Mouse (Mus musculus): ENCODE measurements around the gene Sppl2c.

The Sppl2c gene

GRCm38 (mm10) chr11:104186135-104186836, at the start of gene Sppl2c:
TSS of gene Sppl2c (plus strand) at chr11:104186327.
- DNase-seq, result peak; percentile 24

- peak; percentile 72 for DNase-seq
Measured at GRCm38 (mm10) chr11:104138976-104139375, 47.2 kb upstream of the Sppl2c start.

- no peak for DNase-seq
Measured at GRCm38 (mm10) chr11:104144930-104145329, 41.2 kb upstream of the Sppl2c start.

DNA sequence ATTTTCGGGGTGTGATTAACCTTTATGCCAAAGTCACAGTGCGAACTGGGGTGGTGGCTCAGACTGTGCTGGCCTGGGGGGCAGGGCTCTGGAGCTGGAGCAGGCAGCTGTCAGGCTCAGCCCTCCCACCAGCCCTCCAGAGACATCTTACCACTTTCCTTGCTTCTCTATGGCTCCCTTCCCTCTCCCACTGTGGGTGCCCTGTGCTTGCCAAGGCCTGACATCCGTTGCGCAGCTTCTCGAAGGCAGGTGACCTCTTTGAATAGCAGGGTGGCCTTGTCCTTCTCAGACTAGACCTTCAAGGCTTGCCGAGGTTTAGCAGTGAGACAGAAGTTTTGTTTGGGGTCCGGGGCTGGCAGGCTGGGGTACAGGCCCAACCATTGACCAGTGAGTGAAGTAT, 37.3 kb upstream of the Sppl2c start:
- DNase-seq, result peak; percentile 85

DNA sequence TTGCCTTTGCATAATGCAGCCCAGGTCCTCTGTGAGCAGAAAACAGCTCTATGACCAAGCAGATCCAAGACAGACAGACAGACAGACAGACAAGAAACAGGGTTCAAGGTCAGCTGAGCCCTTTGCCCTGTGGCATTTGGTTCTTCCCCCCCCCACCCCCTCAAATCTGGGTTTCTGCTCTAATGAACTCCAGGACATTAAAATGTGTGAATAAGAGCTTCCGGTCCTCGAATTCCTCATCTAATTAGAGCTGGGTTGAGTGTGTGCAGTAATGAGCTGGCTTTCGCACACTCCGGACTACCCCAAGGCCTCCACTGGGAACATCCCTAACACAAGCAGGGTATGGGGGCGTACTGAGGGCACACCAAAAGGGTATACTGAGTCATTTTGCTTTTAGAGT, 35.2 kb upstream of the Sppl2c start:
- no peak for DNase-seq

GRCm38 (mm10) chr11:104154332-104154731, 31.8 kb upstream of the Sppl2c start:
- DNase-seq, result peak; percentile 67

DNA sequence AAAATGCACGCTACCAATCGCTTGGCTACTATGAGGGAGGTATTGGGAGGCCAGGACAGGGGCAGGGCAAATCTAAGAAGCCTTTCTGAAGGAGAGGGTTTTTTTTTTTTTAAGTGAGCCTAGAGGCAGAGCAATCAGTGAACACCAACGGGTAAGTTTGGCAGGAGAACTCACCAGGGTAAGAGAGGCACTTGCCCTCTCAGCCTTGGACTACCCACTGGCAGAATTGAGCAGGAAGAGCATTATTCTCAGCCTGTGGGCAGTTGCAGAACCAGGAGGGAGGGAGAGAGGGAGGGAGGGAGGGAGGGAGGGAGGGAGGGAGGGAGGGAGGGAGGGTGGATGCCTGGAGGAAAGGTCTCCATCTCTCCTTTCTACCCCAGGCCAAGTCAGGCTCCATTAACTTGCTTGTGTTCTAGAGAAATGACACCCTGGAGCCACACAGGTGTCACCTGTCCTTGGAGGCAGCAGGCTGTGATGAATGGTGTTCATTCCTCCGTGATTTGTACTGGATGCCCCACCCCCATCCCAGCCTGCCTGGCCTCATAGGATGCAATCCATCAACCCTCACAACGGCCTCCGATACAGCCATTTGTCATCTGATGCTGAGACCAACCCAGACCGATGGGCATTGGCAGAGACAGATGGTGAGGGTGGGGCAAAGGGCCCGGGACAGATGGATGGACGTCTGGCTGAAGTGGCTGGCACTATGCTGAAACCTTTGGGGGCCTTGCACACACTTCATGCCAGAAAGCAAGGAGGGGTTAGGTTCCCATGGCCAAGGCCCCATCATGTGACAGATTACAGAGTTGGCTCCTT, 31.1 kb upstream of the Sppl2c start:
- peak; percentile 99 for DNase-seq

DNA sequence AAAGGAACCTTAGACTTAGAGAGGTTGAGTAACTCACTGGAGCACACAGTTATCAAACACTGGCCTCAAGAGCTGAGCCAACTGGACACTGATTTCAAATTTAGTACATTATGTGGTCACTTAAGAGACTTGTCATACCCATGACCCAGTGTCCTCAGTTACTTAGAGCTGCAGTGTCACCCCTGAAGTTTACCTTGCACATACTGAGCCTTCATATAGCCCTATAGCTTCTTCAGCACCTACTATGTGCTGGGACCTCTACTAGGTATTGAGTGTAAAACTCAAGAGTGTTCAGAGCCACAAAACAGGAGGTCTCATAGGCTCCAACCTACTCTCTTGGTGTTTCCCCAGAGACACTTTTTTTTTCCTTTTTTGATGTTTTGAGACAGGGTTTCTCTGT, 30.2 kb upstream of the Sppl2c start:
- no peak for DNase-seq

GRCm38 (mm10) chr11:104156391-104156790, 29.7 kb upstream of the Sppl2c start:
- peak; percentile 72 for DNase-seq

GRCm38 (mm10) chr11:104157603-104158259, 28.4 kb upstream of the Sppl2c start:
- peak; percentile 93 for DNase-seq

- peak; percentile 61 for DNase-seq
Measured at GRCm38 (mm10) chr11:104158260-104158907, 27.7 kb upstream of the Sppl2c start.

- DNase-seq, result peak; percentile 67
Measured at GRCm38 (mm10) chr11:104159769-104160272, 26.3 kb upstream of the Sppl2c start.

DNA sequence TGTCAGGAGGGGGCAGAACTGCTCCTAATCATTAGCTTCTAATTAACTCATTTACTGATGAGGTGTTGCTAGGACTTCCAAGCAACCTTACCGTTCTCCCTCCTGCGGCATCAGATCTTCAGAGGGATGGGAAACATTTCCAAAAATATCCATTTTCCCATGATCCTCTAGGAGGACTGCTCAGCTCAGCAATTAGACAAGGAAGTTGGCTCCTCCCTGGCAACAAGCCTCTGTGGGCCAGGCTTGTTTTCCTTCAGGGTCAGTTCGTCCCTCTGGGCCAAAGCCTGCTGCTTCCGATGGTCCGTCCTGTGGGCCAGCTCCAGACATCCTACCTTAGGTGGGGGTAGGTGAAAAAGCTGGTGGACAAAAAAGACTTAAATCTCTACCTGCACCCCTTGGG, 25.0 kb upstream of the Sppl2c start:
- DNase-seq, result no peak

GRCm38 (mm10) chr11:104164257-104164656, 21.9 kb upstream of the Sppl2c start:
- no peak for DNase-seq

DNA sequence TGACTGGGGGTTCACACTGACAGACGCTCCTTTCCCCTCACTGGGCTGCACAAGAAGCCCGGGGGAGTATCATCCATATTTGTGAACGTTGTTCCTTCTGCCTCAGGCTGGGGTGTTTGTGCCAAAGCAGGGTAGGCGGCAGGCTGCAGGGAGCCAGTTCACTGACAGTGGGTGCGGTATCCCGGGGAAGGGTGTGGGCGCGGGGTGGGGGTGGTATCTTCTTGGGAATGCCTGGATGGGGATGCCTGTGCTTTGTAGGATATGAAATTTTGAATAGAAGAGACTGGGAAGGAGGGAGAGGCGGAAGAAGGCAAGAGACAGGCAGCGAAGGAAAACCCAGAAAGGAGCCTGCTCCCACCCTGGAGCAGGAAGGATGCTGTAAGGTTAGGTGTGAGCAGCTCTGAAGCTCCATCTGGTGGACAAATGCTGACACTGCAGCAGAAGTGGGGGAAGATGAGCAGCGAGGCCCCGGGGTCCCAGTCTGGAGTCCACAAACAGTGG, 14.8 kb upstream of the Sppl2c start:
- DNase-seq, result peak; percentile 82

DNA sequence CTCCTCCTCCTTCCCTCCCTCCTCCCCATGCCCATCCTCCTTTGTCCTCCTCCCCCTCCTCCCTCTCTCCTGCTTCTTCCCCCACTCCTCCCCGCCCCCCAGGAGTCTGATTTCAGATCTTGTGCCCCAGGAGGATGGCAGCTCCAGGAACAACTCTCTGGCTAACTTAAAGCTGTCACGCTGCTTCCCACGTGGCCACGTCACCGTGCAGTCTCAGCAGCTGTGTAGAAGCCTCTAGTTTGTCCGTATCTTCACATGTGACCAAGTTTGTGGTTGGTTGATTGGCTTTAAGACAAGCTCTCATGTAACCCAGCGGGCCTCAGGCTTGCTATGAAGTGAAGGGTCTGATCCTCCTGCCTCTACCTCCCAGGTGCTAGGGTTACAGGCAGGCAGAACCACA, 7.2 kb upstream of the Sppl2c start:
- DNase-seq, result peak; percentile 25

DNA sequence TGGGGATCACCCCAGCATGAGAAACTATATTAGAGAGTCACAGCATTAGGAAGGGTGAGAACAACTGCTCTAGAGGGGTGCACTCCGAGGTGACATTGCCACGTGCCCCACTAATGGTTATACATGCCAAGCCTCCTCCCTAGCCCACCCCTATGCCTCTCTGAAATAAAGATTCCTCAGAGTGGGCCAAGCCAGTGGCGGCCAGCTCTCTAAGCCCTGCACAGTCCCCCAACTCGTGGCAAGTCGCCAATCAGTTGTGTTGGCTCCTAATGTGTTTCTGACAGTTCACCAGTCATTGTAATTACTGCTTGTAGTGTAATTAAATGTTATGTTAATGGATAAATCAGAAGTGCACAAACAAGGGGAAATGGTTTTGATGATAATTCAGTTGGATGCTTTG, 6.3 kb upstream of the Sppl2c start:
- DNase-seq, result peak; percentile 43

- peak; percentile 49 for DNase-seq
Measured at GRCm38 (mm10) chr11:104182141-104182540, 4.0 kb upstream of the Sppl2c start.

DNA sequence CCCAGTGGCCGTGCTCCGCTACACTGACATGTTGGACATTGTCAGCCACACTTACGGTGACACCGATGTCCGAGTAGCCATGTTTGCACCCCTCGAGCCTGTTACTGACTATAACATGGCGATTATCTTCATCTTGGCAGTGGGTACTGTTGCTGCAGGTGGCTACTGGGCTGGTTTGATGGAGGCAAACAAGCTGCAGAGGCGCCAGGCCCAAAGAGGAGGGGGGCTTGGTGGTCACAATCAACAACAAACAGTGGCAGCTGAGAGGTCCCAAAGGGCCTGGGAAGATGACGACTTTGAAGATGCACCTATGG, 667 bp downstream of the Sppl2c start:
- peak; percentile 54 for DNase-seq

- DNase-seq, result peak; percentile 77
Measured at GRCm38 (mm10) chr11:104187766-104188165, 1.6 kb downstream of the Sppl2c start.

GRCm38 (mm10) chr11:104190008-104190407, 3.9 kb downstream of the Sppl2c start:
- peak; percentile 95 for DNase-seq

GRCm38 (mm10) chr11:104195382-104195781, 9.3 kb downstream of the Sppl2c start:
- no peak for DNase-seq

- peak; percentile 88 for DNase-seq
Measured at GRCm38 (mm10) chr11:104195791-104196190, 9.7 kb downstream of the Sppl2c start.
